Mouse (Mus musculus): ENCODE measurements around the gene Vtcn1.

- no peak for TF ChIP-seq CTCF (IDR thresholded peaks at IDR 0.05)
- no peak for TF ChIP-seq EP300 (IDR thresholded peaks at IDR 0.05)
Measured at GRCm38 (mm10) chr3:100856050-100856815, 31.0 kb downstream of the Vtcn1 start.
